Mouse (Mus musculus): ENCODE data around the gene Cdk14. TPM values are rescaled to one million over a fixed set of nuclear protein-coding genes. Genes with fewer than 3 reads are reported as not detected.

Cdk14 gene
- polyA plus RNA-seq, 1 experiment from 2014 or later: 42.2 TPM

- Histone ChIP-seq H3K4me2 (no peak overlapping the region), H3K9me3 (replicated peaks) (no peaks in the 10 kb centered on the region), H3K9ac (replicated peaks) (no peak overlapping the region), H3K27ac (replicated peaks) (no peak overlapping the region), H3K4me1 (peaks cover 11% of the 10 kb centered on the region), H3K36me3 (no peaks in the 10 kb centered on the region), H3K27me3 (replicated peaks) (no peaks in the 10 kb centered on the region), H3K4me3 (replicated peaks) (no peak overlapping the region)
- WGBS: 82% methylated on average over 3 of the region's 3 CpGs
- no peak for ATAC-seq (ENCODE audit: low FRiP score)
These were observed 310.5 kb downstream of the Cdk14 start for GRCm38 (mm10) chr5:5109621-5110020.

- Histone ChIP-seq H3K4me1 (peaks cover 11% of the 10 kb centered on the region), H3K4me3 (replicated peaks) (no peak overlapping the region), H3K9ac (replicated peaks) (no peak overlapping the region), H3K27ac (replicated peaks) (no peak overlapping the region), H3K36me3 (no peaks in the 10 kb centered on the region), H3K27me3 (replicated peaks) (no peaks in the 10 kb centered on the region), H3K9me3 (replicated peaks) (no peaks in the 10 kb centered on the region), H3K4me2 (no peak overlapping the region)
- 86% methylated on average over 3 of the region's 3 CpGs for WGBS
- no peak for ATAC-seq (ENCODE audit: low FRiP score)
These were observed 311.1 kb downstream of the Cdk14 start for GRCm38 (mm10) chr5:5109017-5109416.

GRCm38 (mm10) chr5:5096248-5096915, 323.7 kb downstream of the Cdk14 start:
- no peaks in the 10 kb centered on the region for H3K4me1 ChIP-seq
- ATAC-seq (ENCODE audit: low FRiP score): no peak
- H3K4me2 ChIP-seq: no peak overlapping the region
- H3K4me3 ChIP-seq (replicated peaks): no peak overlapping the region
- 56% methylated on average over 3 of the region's 3 CpGs for WGBS
- no peak overlapping the region for H3K9ac ChIP-seq (replicated peaks)
- H3K9me3 ChIP-seq (replicated peaks): no peaks in the 10 kb centered on the region
- no peaks in the 10 kb centered on the region for H3K36me3 ChIP-seq
- H3K27me3 ChIP-seq (replicated peaks): no peaks in the 10 kb centered on the region
- no peak overlapping the region for H3K27ac ChIP-seq (replicated peaks)

- Histone ChIP-seq H3K4me1 (no peaks in the 10 kb centered on the region), H3K36me3 (no peaks in the 10 kb centered on the region), H3K4me3 (replicated peaks) (no peak overlapping the region), H3K9me3 (replicated peaks) (no peaks in the 10 kb centered on the region), H3K27me3 (replicated peaks) (no peaks in the 10 kb centered on the region), H3K27ac (replicated peaks) (no peak overlapping the region), H3K9ac (replicated peaks) (no peak overlapping the region), H3K4me2 (no peak overlapping the region)
- 38% methylated on average over 7 of the region's 7 CpGs for WGBS
- ATAC-seq (ENCODE audit: low FRiP score): no peak
These were observed 327.4 kb downstream of the Cdk14 start for GRCm38 (mm10) chr5:5092736-5093135.

- Histone ChIP-seq H3K4me3 (replicated peaks) (no peak overlapping the region), H3K9ac (replicated peaks) (no peak overlapping the region), H3K36me3 (no peaks in the 10 kb centered on the region), H3K4me2 (no peak overlapping the region), H3K27me3 (replicated peaks) (no peaks in the 10 kb centered on the region), H3K9me3 (replicated peaks) (no peaks in the 10 kb centered on the region), H3K27ac (replicated peaks) (no peak overlapping the region), H3K4me1 (no peaks in the 10 kb centered on the region)
- WGBS: 79% methylated on average over 1 of the region's 1 CpGs
- ATAC-seq (ENCODE audit: low FRiP score): no peak
These were observed 348.6 kb downstream of the Cdk14 start for GRCm38 (mm10) chr5:5071526-5071925.

- Histone ChIP-seq H3K9ac (replicated peaks) (no peak overlapping the region), H3K27me3 (replicated peaks) (no peaks in the 10 kb centered on the region), H3K4me3 (replicated peaks) (no peak overlapping the region), H3K4me1 (no peaks in the 10 kb centered on the region), H3K36me3 (no peaks in the 10 kb centered on the region), H3K27ac (replicated peaks) (no peak overlapping the region), H3K4me2 (no peak overlapping the region), H3K9me3 (replicated peaks) (no peaks in the 10 kb centered on the region)
- WGBS: 55% methylated on average over 3 of the region's 3 CpGs
- no peak for ATAC-seq (ENCODE audit: low FRiP score)
These were observed 355.4 kb downstream of the Cdk14 start for GRCm38 (mm10) chr5:5064686-5065085.

- Histone ChIP-seq H3K9me3 (replicated peaks) (no peaks in the 10 kb centered on the region), H3K9ac (replicated peaks) (no peak overlapping the region), H3K36me3 (no peaks in the 10 kb centered on the region), H3K27ac (replicated peaks) (no peak overlapping the region; the same call in 1 of the 2 replicates), H3K4me2 (no peak overlapping the region), H3K4me3 (replicated peaks) (no peak overlapping the region), H3K27me3 (replicated peaks) (no peaks in the 10 kb centered on the region), H3K4me1 (peaks cover 11% of the 10 kb centered on the region)
- ATAC-seq (ENCODE audit: low FRiP score): peak; percentile 21; the same call in 1 of the 2 replicates
- WGBS: 57% methylated on average over 4 of the region's 4 CpGs
These were observed 363.8 kb downstream of the Cdk14 start for GRCm38 (mm10) chr5:5056102-5056883.

GRCm38 (mm10) chr5:5055494-5055893, 364.6 kb downstream of the Cdk14 start:
- Histone ChIP-seq H3K4me3 (replicated peaks) (no peak overlapping the region), H3K27ac (replicated peaks) (no peak overlapping the region), H3K27me3 (replicated peaks) (no peaks in the 10 kb centered on the region)

GRCm38 (mm10) chr5:5054270-5054669, 365.8 kb downstream of the Cdk14 start:
- 32% methylated on average over 1 of the region's 1 CpGs for WGBS
- Histone ChIP-seq H3K4me1 (peaks cover 11% of the 10 kb centered on the region), H3K4me2 (no peak overlapping the region), H3K27me3 (replicated peaks) (no peaks in the 10 kb centered on the region), H3K9me3 (replicated peaks) (no peaks in the 10 kb centered on the region), H3K4me3 (replicated peaks) (no peak overlapping the region), H3K36me3 (no peaks in the 10 kb centered on the region), H3K9ac (replicated peaks) (no peak overlapping the region), H3K27ac (replicated peaks) (no peak overlapping the region)
- no peak for ATAC-seq (ENCODE audit: low FRiP score)

More at GRCm38 (mm10) chr5:5055494-5055893, 364.6 kb downstream of the Cdk14 start:
- Histone ChIP-seq H3K4me1 (peaks cover 11% of the 10 kb centered on the region), H3K4me2 (no peak overlapping the region), H3K9ac (replicated peaks) (no peak overlapping the region), H3K9me3 (replicated peaks) (no peaks in the 10 kb centered on the region), H3K36me3 (no peaks in the 10 kb centered on the region)
- WGBS: 59% methylated on average over 1 of the region's 1 CpGs
- no peak for ATAC-seq (ENCODE audit: low FRiP score)

GRCm38 (mm10) chr5:5044326-5044725, 375.8 kb downstream of the Cdk14 start:
- no peaks in the 10 kb centered on the region for H3K27me3 ChIP-seq (replicated peaks)
- no peak overlapping the region for H3K4me2 ChIP-seq
- H3K4me3 ChIP-seq (replicated peaks): no peak overlapping the region
- no peaks in the 10 kb centered on the region for H3K36me3 ChIP-seq
- H3K27ac ChIP-seq (replicated peaks): no peak overlapping the region
- H3K9ac ChIP-seq (replicated peaks): no peak overlapping the region
- H3K4me1 ChIP-seq: peaks cover 6% of the 10 kb centered on the region; the same call in 1 of the 2 replicates
- ATAC-seq (ENCODE audit: low FRiP score): no peak
- 77% methylated on average over 5 of the region's 5 CpGs for WGBS
- no peaks in the 10 kb centered on the region for H3K9me3 ChIP-seq (replicated peaks)

- H3K4me3 ChIP-seq (replicated peaks): no peak overlapping the region
- 79% methylated on average over 1 of the region's 1 CpGs for WGBS
- no peak for ATAC-seq (ENCODE audit: low FRiP score)
These were observed 377.4 kb downstream of the Cdk14 start for GRCm38 (mm10) chr5:5042735-5043134.

GRCm38 (mm10) chr5:5041480-5041879, 378.6 kb downstream of the Cdk14 start:
- no peaks in the 10 kb centered on the region for H3K36me3 ChIP-seq
- no peak overlapping the region for H3K9ac ChIP-seq (replicated peaks)
- H3K4me1 ChIP-seq: peaks cover 6% of the 10 kb centered on the region; the same call in 1 of the 2 replicates
- 52% methylated on average over 4 of the region's 4 CpGs for WGBS
- H3K27ac ChIP-seq (replicated peaks): no peak overlapping the region
- H3K4me2 ChIP-seq: no peak overlapping the region
- no peak overlapping the region for H3K4me3 ChIP-seq (replicated peaks)
- ATAC-seq (ENCODE audit: low FRiP score): no peak
- no peaks in the 10 kb centered on the region for H3K27me3 ChIP-seq (replicated peaks)
- no peaks in the 10 kb centered on the region for H3K9me3 ChIP-seq (replicated peaks)

More at GRCm38 (mm10) chr5:5042735-5043134, 377.4 kb downstream of the Cdk14 start:
- H3K9me3 ChIP-seq (replicated peaks): no peaks in the 10 kb centered on the region
- H3K27ac ChIP-seq (replicated peaks): no peak overlapping the region
- H3K4me1 ChIP-seq: peaks cover 6% of the 10 kb centered on the region; the same call in 1 of the 2 replicates
- no peaks in the 10 kb centered on the region for H3K27me3 ChIP-seq (replicated peaks)
- H3K36me3 ChIP-seq: no peaks in the 10 kb centered on the region
- H3K4me2 ChIP-seq: no peak overlapping the region
- H3K9ac ChIP-seq (replicated peaks): no peak overlapping the region

Measured in neural tube, embryonic 15.5 days (tissue).